Mouse (Mus musculus) G1E (cell line): ENCODE measurements around the gene Tm6sf2.

Source experiments
- CTCF ChIP-seq: IDR thresholded peaks from 2 replicates; pipeline ENCODE4 v1.5.1; 2012; ENCODE audit warnings: low read depth, low read length, inconsistent platforms, mixed read lengths
- GATA1 ChIP-seq: IDR thresholded peaks from 2 replicates; pipeline ENCODE4 v1.6.1; 2012; ENCODE audit warnings: borderline replicate concordance, low read length, inconsistent platforms, mixed read lengths
- GATA2 ChIP-seq: IDR thresholded peaks from 2 replicates; pipeline ENCODE4 v1.6.1; 2012; ENCODE audit warnings: low read depth, low read length, inconsistent platforms, borderline replicate concordance
- POLR2AphosphoS5 ChIP-seq: IDR thresholded peaks from 2 replicates; pipeline ENCODE4 v1.6.1; 2012; ENCODE audit warnings: low read depth, low read length, inconsistent platforms; ENCODE audit not compliant: insufficient replicate concordance
- TAL1 ChIP-seq: conservative IDR thresholded peaks from 2 replicates; pipeline ENCODE4 v1.6.1; 2012; ENCODE audit warnings: low read depth, low read length, inconsistent platforms, mixed read lengths

- TF ChIP-seq TAL1 (no peak), CTCF (no peak), POLR2AphosphoS5 (no peak), GATA1 (no peak), GATA2 (no peak)
Observed at GRCm38 (mm10) chr8:70081976-70082375, 9.3 kb downstream of the Tm6sf2 start.
